Mouse (Mus musculus) G1E (cell line): ENCODE measurements around the gene Crygs. TPM values are rescaled to one million over a fixed set of nuclear protein-coding genes. Genes with fewer than 3 reads are reported as not detected.
A peak's percentile ranks its signal among the peaks of the same experiment; 100 is the strongest.

Experiments used
- ATAC-seq: 2 replicates; pipeline ENCODE4 v1.8.0; 2016; ENCODE audit warnings: mild to moderate bottlenecking; ENCODE audit not compliant: insufficient number of reproducible peaks, poor library complexity, low FRiP score, severe bottlenecking; ENCODE audit errors: extremely low read depth
- DNase-seq: peaks from one replicate; pipeline ENCODE4 v3.0.0; 2012; ENCODE audit warnings: low spot score
- H3K27me3 ChIP-seq: 2 replicates; pipeline ENCODE4 v1.6.1; 2012; ENCODE audit warnings: mild to moderate bottlenecking, low read length, inconsistent platforms; ENCODE audit not compliant: insufficient read depth
- H3K36me3 ChIP-seq: replicated peaks from 2 replicates; pipeline ENCODE3; 2012; ENCODE audit warnings: mild to moderate bottlenecking, inconsistent platforms
- H3K4me1 ChIP-seq: 2 replicates; pipeline ENCODE4 v1.6.1; 2012; ENCODE audit warnings: low read depth, low read length, inconsistent platforms, mixed read lengths; ENCODE audit not compliant: insufficient read depth
- H3K4me3 ChIP-seq: 2 replicates; pipeline ENCODE4 v1.5.1; 2012; ENCODE audit warnings: low read depth, mild to moderate bottlenecking, inconsistent platforms, low read length, moderate library complexity, mixed read lengths
- H3K9me3 ChIP-seq: replicated peaks from 2 replicates; pipeline ENCODE4 v1.6.1; 2012; ENCODE audit warnings: inconsistent platforms
- CTCF ChIP-seq: IDR thresholded peaks from 2 replicates; pipeline ENCODE4 v1.5.1; 2012; ENCODE audit warnings: low read depth, low read length, inconsistent platforms, mixed read lengths
- GATA1 ChIP-seq: IDR thresholded peaks from 2 replicates; pipeline ENCODE4 v1.6.1; 2012; ENCODE audit warnings: borderline replicate concordance, low read length, inconsistent platforms, mixed read lengths
- GATA2 ChIP-seq: IDR thresholded peaks from 2 replicates; pipeline ENCODE4 v1.6.1; 2012; ENCODE audit warnings: low read depth, low read length, inconsistent platforms, borderline replicate concordance
- POLR2AphosphoS5 ChIP-seq: IDR thresholded peaks from 2 replicates; pipeline ENCODE4 v1.6.1; 2012; ENCODE audit warnings: low read depth, low read length, inconsistent platforms; ENCODE audit not compliant: insufficient replicate concordance
- TAL1 ChIP-seq: conservative IDR thresholded peaks from 2 replicates; pipeline ENCODE4 v1.6.1; 2012; ENCODE audit warnings: low read depth, low read length, inconsistent platforms, mixed read lengths
- polyA plus RNA-seq: library from polyadenylated mRNA; stranded (reverse); fragments of >175 nt; gene quantifications from 2 replicates; pipeline ENCODE4 v1.2.3, GENCODE M21; 2012
- total RNA-seq, 2 experiments: library from RNA; stranded (forward) in 1 of 2; stranded (reverse) in 1 of 2; fragments of 200-1000 nt in 1 of 2; fragments of >200 nt in 1 of 2; fragmentation: Nextera tagmentation in 1 of 2; gene quantifications; 2 replicates each; pipeline ENCODE4 v1.2.3; 2014 to 2017

Gene Crygs
- total and polyA plus RNA-seq, 3 experiments, result 0.16 TPM; not detected in 2

DNA sequence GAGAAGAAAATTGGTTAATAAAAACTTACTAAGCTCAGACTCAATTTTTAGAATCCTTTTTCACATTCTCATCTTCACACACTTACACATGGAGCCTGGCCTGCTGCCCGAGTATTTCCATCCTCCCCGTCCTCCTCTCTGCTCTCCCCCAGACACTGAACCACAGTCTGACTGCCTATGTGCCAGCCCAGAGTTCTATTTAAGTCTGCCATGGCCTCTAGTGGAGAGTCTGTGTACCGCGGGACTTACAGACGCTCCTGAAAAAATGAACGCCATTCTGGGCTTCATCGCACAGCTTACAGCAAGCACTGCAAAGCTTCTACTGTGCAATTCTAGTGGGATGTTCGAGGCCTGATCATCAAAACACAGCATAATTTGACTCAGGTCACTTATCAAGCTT lies 9.4 kb upstream of the Crygs start:
- H3K4me1 ChIP-seq, result no peaks in the 10 kb centered on the region
- no peak for DNase-seq
- no peak overlapping the region for H3K4me3 ChIP-seq
- no peak for ATAC-seq
- peaks cover 74% of the 10 kb centered on the region for H3K36me3 ChIP-seq
- no peaks in the 10 kb centered on the region for H3K9me3 ChIP-seq
- TF ChIP-seq TAL1 (no peak), GATA1 (no peak), POLR2AphosphoS5 (no peak), CTCF (no peak), GATA2 (no peak)
- no peaks in the 10 kb centered on the region for H3K27me3 ChIP-seq

DNA sequence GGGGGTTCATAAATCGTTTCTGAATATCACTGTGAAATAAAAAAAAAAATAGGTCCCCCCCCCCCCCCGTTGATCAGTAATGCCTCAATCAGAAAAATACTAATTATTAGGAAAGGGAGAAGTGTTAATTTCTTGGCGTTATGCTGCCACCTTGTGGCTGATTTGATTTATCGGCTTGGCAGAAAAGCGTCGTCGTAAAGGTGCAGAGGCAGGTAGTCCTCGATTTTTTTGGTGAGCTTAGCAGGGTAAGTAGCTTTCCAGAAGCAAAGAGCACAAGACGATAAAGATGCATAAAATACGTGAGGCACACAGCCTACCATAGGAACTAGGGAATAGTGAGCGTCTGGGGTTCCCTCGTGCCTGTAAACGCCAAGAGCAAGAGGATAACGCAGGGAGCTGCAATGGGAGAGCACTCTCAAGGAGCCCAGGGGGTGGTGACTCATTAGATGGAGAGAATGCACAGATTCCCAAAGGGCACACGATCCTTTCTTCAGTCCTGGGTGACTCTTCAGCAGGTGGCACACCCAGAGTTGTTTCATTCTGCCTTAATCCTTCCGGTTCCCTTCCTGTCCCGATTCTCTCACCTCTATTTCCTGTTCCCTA lies 3.8 kb downstream of the Crygs start:
- Histone ChIP-seq H3K27me3 (peaks cover 10% of the 10 kb centered on the region), H3K36me3 (peaks cover 2% of the 10 kb centered on the region), H3K4me3 (no peak overlapping the region), H3K4me1 (peaks cover 4% of the 10 kb centered on the region; the same call in 1 of the 2 replicates), H3K9me3 (no peaks in the 10 kb centered on the region)
- no peak for TF ChIP-seq POLR2AphosphoS5
- peak; percentile 29; the same call in 1 of the 2 replicates for TF ChIP-seq CTCF
- no peak for TF ChIP-seq GATA1
- no peak for TF ChIP-seq GATA2
- TF ChIP-seq TAL1, result no peak
- DNase-seq (peak; percentile 10), ATAC-seq (no peak)

- TF ChIP-seq TAL1, result no peak
- TF ChIP-seq CTCF, result no peak
- no peak for TF ChIP-seq POLR2AphosphoS5
- TF ChIP-seq GATA1, result no peak
- Histone ChIP-seq H3K36me3 (no peaks in the 10 kb centered on the region), H3K4me1 (peaks cover 5% of the 10 kb centered on the region), H3K27me3 (peaks cover 7% of the 10 kb centered on the region; the same call in 1 of the 2 replicates), H3K9me3 (no peaks in the 10 kb centered on the region), H3K4me3 (no peak overlapping the region)
- DNase-seq (no peak), ATAC-seq (no peak)
These were observed 8.6 kb downstream of the Crygs start for GRCm38 (mm10) chr16:22802786-22803185.

- 0 out of 2 replicates have a peak, but pooled peaks cover 5% of the 10 kb centered on the region for H3K27me3 ChIP-seq
These were observed 10.6 kb downstream of the Crygs start for GRCm38 (mm10) chr16:22800849-22801109.

DNA sequence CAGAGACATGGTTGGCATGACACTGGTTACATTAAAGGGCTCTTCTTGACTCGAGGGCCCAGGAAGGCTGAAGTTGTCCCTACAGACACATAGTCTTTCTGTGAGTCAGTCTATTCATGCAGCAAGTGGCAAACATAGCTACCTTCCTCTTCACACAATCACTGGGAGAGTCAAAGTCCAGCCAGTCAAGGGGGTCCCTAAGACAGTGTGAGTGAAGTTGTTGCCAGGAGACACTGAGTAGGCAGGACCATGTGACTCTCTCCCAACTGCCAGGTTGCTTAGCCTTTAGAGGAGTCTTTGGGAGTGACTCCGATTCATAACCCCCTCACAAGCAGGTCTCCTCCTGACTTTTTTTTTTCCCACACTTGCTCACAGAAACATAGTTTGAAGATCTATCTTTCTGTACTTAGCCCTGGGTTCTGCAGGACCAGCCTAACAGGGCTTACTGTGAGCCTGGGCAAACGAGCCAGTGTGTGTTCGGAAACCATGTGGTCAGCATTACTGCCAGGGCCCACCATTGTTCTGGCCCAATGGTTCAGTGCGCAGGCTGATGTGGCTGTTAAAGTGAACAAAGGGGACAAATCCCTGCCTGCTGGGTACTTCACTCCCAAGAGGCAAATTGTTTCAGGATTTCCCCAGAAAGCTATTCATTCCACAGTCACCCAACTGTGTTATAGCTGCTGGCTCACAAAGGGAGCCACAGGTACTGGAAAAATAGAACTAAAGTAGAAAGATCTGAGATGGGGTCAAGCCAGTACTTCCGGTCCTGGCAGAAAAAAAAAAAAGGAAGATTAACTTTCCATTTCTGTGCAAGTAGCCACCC lies 11.1 kb downstream of the Crygs start:
- no peak for DNase-seq
- Histone ChIP-seq H3K36me3 (no peaks in the 10 kb centered on the region), H3K27me3 (peaks cover 9% of the 10 kb centered on the region; the same call in 1 of the 2 replicates)

More at GRCm38 (mm10) chr16:22800849-22801109, 10.6 kb downstream of the Crygs start:
- Histone ChIP-seq H3K4me1 (peaks cover 2% of the 10 kb centered on the region; the same call in 1 of the 2 replicates), H3K9me3 (no peaks in the 10 kb centered on the region), H3K4me3 (no peak overlapping the region), H3K36me3 (no peaks in the 10 kb centered on the region)
- ATAC-seq (no peak), DNase-seq (no peak)
- no peak for TF ChIP-seq GATA2
- TF ChIP-seq POLR2AphosphoS5, result no peak
- no peak for TF ChIP-seq GATA1
- no peak for TF ChIP-seq TAL1
- no peak for TF ChIP-seq CTCF

DNA sequence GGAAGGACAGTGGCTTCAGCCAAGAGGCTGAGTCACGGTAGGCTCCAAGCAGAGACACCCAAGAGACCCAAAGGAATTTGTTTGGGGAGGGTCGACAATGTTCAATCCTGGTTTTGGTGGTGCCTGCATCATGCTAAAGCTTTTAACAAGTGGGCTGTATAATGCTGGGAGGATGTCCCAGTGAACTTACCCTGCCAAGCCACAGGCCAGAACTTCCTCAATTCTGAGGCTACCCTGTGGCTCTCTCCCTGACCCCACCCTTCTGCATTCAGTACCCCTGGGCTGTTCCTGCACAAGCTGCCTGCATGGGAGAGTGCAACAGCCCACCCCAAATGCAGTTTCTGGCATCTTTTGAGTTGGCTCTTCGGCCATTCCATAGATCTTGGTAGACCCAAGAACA lies 12.9 kb downstream of the Crygs start:
- H3K27me3 ChIP-seq, result peaks cover 14% of the 10 kb centered on the region
- ATAC-seq, result no peak

More for the DNA sequence above, 11.1 kb downstream of the Crygs start:
- TF ChIP-seq CTCF (no peak), GATA2 (no peak), GATA1 (no peak), TAL1 (no peak), POLR2AphosphoS5 (no peak)
- Histone ChIP-seq H3K4me1 (peaks cover 2% of the 10 kb centered on the region; the same call in 1 of the 2 replicates), H3K4me3 (no peak overlapping the region), H3K9me3 (no peaks in the 10 kb centered on the region)
- ATAC-seq, result no peak

More for the DNA sequence above, 12.9 kb downstream of the Crygs start:
- Histone ChIP-seq H3K4me3 (no peak overlapping the region), H3K4me1 (peaks cover 2% of the 10 kb centered on the region; the same call in 1 of the 2 replicates), H3K9me3 (no peaks in the 10 kb centered on the region), H3K36me3 (no peaks in the 10 kb centered on the region)
- no peak for TF ChIP-seq CTCF
- no peak for TF ChIP-seq GATA2
- TF ChIP-seq TAL1, result no peak
- no peak for TF ChIP-seq POLR2AphosphoS5
- TF ChIP-seq GATA1, result no peak
- no peak for DNase-seq
